Mouse (Mus musculus) cerebellum, adult (tissue): Measurements from ENCODE around the gene Ggta1.

Experiments used
- ATAC-seq: cut with Nextera tagmentation; 2 replicates; pipeline ENCODE4 v1.9.2; 2017; ENCODE audit warnings: mild to moderate bottlenecking, moderate library complexity, mixed read lengths; ENCODE audit not compliant: insufficient number of reproducible peaks, low FRiP score, low TSS enrichment

The Ggta1 gene

DNA sequence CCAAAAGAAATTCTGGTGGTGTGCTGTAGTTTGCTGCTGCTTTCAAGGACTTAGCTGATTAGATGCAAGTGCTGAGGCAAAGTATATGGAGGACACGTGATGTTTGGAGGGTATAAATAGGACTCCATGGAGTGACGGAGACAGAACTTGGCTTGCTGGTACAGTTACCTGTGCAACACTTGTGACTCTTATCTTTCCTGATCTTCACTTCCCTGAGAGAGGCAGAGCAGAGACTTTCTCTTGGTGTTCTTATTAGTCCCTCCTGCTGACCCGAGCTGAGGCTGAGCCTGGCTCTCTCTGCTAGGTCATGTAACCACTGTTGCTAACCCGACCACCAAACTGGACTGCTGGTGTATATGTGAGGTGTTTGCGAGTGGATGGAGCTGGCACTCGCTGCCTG lies 53.6 kb downstream of the Ggta1 start:
- ATAC-seq = no peak

DNA sequence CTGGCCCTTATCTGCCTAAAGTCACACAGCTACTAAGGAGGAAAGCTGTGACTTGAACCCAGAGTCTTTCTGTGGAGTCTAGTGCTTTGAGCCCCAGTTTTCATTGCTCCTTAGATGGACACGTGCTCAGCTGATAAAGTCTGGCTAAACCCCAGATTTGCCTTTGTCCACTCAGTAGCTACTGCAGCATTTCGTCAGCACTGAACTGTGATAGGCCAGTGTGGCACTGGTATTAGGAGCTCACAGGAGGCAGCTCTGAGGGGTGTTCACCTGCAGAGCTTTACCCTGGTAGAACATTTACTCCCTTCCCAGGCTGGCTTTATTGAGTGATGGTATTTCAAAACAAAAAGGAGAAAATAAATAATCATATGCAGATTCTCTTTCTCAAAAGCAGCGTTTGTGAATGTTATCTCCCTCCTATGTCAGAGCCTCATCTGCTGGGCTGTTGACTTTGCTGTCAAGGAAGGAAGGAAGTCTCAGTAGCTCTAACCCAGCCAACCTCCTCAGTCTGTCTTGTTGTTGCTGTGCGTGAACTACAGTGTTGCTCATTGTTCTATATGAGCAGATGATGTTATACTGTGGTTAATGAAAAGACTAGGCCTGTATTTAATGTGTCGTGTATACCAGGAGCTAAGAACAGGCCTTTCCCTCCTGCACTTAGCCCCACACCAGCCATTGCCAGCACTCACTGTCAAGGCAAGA lies 54.5 kb downstream of the Ggta1 start:
- ATAC-seq = no peak

DNA sequence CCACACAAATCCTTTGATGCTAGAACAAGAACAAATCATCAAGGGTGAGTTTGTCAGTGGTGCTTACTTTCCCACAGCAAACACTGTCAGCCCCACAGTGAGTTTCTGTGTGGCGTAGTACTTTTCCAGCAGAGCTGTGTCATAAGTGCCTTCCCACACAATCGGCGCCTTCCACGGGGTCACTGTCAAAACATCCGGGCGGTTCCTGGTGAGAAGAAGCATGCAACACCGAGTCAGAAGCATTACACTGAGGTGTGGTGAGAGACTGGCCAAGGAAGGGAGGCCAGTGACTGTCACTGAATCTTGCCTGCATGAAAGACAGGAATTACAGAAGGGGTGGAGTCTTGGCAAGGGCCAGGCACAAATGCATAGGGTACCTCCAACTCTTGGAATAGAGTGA lies 55.2 kb downstream of the Ggta1 start:
- ATAC-seq = no peak

DNA sequence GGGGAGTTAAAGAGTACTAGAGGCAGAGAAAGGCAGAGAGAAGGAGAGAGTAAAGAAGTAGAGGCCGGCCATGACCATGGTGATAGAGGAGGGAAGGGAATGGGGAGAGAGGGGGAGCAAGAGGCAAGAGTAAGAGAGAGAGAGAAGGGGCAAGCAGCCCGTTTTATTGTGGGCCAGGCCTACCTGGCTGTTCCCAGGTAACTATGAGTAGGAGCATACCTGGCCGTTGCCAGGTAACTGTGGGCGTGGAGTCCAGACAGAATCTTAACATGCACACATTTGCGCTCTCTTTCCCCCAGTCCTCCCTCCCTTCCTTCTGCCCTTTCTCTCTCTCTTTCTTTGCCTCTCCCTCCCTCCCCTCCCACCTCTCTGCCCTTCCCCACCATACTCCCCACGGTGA lies 55.8 kb downstream of the Ggta1 start:
- ATAC-seq = no peak

DNA sequence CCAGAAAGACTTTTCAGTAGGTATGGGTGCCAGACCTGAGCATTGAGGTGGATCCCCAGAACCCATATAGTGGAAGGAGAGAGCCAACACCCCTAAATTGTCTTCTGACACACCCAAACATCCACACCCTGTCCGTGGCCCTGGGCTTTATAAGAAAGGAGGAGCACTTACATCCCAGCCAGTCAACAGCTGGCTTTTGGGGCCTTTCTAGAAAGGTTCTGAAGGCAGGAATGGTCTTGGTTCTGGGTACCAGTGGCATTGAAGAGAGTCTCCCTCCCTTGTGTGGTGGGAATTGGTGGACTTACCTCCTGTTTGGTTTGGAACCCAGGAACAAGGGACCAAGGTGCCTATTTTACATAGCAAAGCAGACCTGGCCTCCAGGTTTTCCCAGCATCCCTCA lies 56.4 kb downstream of the Ggta1 start:
- ATAC-seq = no peak

DNA sequence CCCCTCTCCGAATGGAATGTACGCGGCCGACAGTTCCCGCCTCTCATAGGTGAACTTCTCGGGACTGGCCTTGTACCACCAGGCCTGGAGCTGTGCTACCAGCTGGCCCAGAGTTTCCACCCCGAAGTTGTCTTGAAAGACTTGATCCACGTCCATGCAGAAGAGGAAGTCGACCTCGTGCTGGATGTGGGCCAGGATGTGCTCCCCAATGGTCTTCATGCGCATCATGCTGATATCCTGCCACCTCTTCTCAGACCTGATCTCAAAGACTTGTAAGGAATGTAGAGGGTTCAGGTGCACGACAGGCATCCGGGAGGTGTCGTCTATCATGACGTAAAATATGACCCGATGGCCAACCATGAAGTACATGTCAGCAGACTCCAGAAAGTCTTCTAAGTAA lies 60.6 kb downstream of the Ggta1 start:
- ATAC-seq = no peak

DNA sequence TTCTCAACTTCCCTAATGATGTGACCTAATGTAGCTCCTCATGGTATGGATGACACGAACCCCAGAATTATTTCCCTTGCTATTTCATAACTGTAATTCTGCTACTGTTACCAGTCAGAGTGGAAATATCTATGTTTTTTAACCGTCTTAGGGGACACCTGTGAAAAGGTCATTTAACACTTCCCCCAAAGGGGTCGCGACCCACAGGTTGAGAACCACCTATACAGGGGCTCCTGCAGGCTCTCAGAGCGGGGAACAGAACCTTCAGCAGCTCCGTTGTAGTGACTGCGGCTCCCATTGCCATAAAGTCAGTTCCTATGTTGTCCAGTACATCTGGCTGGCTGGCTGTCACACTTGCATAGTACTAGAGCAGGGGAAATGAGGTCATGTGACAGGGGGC lies 62.3 kb downstream of the Ggta1 start:
- no peak for ATAC-seq

DNA sequence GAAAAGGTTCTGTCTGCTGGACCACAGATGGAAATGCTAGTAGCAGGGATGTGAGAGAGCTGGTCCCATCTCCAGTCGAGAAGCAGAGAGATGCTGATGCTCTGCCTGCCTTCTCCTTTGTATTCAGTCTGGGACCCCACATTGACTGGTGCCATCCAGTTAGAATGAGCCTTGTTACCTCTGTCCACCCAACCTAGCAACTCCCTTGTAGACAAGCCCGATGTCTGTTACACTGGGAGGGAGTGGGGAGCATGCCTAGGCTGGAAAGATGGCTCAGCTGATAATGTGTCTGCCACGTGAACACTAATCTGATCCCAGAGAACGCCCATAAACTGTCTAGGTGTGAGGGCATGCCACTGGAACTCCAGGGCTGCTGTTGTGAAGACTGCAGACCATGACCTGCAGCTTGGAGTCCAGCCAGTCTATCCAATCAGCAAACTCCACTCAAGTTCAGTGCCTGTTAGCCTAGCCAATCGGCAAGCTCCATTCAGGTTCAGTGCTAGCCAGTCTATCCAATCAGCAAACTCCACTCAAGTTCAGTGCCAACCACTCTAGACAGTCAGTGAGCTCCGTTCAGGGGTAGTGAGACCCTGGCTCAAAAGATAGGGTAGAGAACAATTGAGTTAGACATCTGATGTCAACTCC lies 64.7 kb downstream of the Ggta1 start:
- no peak for ATAC-seq

DNA sequence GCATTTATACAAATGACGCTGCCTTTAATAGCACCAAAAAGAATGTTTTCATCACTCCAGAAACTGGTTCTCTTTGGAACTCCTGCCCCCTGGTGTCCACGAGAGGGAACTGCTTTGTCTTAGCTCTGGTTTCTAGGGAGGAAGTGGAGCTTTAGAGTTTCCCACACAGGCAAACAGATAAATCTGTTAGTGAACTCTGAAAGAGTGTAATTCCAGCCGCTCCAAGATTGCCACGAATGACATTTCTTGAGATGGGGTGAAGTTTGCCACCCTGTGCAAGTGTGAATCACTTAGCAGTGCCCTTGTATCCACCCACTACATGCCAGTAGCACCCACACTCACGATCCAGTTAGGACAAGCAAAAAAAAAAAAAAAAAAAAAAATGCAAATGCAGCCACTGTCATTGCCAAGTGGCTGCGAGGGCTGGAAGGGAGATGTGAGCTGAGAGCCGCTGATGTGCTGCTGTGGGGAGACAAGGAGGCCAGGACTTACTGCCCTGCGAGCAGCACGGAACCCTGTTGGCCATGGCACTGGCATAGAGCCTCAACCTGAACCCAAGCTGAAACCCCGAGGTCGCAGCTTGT lies 65.3 kb downstream of the Ggta1 start:
- ATAC-seq = peak; percentile 15; the same call in 1 of the 2 replicates

DNA sequence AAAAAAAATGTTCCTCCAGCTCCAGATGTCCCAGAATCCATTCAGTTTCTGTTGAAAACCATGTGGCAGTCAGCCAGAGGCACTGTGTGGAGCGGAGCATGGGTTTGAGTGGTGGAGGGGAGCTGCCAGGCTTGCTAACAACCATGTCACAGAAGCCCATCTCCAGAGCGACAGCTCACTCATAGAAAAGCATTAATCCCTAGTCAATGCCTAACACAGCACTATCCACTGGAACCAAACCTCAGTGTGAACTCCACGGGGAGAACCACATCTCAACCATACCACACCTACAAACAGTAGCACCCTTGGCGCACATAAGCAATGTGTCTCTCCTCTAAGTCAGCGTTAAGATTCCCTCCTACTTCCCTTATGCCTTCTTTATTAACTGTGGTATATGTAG lies 65.9 kb downstream of the Ggta1 start, which contains the start of gene 4930402F06Rik:
Gene 4930402F06Rik, minus strand, starts transcription at position 80 of the 400 bp plus-strand sequence.
- no peak for ATAC-seq

DNA sequence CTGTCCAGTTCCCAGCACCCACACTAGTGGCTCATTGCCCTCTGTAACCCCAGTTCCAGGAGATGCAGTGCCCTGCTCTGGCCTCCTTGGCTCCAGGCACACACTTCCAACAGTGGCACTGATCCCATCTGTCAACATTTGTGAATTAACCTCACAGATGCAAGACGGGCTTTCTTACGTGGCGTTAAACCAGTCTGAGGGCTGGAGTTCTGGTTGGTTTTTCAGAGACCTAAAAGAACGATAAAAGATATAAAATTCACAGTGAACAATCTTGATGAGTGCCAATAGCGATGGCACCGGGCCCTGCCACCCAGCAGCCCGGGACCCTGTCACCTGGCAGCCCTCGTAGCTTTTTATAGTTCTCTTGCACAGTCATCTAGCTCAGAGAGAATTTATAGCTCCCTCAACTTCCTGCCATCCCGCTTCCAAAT lies 77.6 kb downstream of the Ggta1 start:
- peak; percentile 52; the same call in 1 of the 2 replicates for ATAC-seq

DNA sequence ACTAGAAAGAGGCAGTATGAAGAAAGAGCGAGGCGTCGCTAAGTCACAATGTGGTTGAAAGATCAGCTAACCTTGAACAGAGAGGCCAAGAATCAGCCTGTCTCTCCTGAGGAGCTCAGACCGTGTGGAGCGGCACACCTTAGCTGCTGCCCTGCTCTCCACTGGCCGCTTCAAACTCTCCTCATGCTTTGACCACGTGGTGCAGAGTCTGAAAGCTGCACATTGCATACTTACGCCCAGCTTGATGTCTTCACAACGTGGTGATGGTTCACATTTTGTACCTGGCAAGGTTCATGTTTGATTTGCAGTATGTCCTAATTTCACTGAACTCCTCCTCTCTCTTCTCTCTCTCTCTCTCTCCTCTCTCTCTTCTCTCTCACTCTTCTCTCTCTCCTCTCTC lies 83.7 kb downstream of the Ggta1 start:
- ATAC-seq = no peak

DNA sequence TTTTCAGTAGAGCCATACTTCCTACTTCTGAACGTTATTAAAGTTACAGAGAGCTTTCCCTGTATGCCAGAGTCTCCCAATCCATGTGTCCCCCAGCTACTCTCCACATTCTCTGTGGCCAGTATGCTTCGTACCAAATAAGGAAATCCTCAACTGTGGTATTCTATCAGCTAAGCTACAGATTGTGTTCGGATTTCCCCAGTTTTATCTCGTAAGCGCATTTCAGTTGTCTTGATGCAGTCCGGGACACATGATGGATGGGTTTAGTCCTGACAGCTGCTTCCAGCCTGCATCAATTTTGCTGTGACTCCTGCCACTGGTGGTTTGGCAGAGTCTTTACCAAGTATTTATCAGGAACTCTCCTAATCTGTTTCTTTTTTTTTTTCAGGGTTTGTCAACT lies 85.4 kb downstream of the Ggta1 start:
- no peak for ATAC-seq

DNA sequence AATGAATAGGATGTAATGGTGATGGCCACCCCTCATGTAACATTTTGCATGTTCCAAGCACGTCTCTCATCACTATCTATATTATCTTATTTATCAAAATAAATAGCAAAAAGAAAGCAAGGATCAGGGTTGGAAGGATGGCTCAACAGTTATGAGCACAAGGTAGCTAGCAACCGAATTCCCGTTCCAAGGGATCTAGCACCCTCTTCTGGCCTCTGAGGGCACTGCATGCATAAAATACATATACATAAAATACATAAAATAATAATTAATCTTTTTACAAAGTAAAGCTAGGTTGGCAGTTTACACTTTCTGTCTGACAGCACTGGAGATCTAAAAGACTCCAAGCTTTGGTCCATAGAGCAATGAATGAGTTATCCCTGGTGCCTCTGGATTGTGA lies 90.0 kb downstream of the Ggta1 start:
- no peak for ATAC-seq

DNA sequence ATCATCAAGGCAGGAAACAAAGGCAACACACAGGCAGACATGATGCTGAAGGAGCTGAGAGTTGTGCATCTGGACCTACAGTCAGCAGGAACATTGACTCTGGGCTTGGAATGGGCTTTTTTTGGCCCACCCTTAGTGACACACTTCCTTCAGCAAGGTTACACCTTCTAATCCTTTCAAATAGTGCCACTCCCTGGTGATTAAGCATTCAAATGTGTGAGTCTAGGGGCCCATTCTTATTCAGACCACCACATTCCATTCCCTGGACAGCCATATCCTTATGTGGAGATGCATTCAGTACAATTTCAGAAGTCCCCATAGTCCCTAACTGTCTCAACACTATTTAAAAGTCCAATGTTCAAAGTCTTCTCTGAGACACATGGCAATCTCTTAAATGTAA lies 92.3 kb downstream of the Ggta1 start:
- ATAC-seq = no peak

DNA sequence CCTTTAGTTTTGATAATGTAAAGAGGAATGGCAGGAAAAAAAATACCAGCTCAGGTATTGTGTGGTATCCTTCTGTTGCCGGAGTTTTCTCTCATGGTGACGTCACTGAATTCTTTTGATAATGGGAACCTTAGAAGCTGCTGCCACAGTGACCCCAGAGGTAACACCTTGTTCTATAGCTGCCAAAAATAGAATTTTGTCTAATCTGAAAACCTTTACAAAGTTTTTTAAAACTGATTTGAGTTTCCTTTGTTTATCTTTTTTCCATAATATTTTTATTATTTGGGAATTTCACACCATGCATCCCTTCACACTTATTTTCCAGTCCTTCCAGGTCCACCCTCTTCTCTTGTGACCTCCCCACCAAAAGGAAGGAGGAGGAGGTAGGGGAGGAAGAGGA lies 95.4 kb downstream of the Ggta1 start, which contains the start of gene 4930568D16Rik:
Gene 4930568D16Rik, minus strand, starts transcription at position 101 of the 400 bp plus-strand sequence.
- ATAC-seq = no peak
